Mouse (Mus musculus): ENCODE data around the gene Robo1. TPM values are rescaled to one million over a fixed set of nuclear protein-coding genes. Genes with fewer than 3 reads are reported as not detected.

The Robo1 gene
- total RNA-seq, 2 experiments from 2014 or later, result 130 to 134 TPM

DNA sequence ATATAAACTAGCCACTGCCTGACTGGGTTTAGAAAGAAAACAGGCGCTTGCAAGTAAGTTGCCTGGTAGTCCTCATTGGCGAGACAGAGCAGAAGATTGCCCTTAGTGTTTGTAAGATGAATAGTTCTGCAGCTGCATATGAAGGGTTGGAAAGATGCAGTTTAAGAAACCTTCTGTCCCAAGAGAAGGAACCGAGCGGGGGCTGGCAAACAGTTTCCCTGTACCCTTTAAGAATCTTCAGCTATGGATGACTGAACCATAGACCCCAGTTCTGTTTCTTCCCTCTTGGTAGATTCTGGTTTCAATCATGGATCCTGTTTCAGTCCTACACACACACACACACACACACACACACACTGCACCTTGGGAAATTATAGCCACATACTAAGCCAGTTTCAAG, 356.7 kb downstream of the Robo1 start:
- DNase-seq, result no peak
- intact Hi-C loops (cut with DNase I), result loop anchor here (5.0 to 10.0 kb wide), 3 partner anchors 292 to 312 kb away; no protein-coding TSS in a partner anchor

DNA sequence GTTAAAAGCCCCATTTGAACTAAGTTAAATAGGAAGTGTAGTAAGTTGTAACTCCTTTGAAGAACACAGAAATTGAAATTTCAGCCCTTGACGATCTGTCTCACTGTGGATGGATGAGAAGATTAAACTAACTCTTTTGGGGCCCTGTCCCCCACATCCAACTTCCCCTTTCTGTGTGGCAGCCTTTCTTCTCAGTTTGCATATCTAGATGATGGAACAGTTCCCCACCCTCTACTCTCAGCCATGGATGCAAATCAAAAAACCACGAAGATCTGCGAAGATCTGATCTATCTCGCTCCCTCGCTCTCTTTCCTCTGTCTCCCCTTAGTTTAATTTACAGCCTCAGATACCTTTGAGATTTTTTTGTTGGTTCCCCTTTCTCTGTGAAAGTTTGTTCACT, 357.3 kb downstream of the Robo1 start:
- intact Hi-C loops (cut with DNase I), result loop anchor here (5.0 to 10.0 kb wide), 2 partner anchors 292 to 311 kb away; no protein-coding TSS in a partner anchor
- DNase-seq, result no peak

DNA sequence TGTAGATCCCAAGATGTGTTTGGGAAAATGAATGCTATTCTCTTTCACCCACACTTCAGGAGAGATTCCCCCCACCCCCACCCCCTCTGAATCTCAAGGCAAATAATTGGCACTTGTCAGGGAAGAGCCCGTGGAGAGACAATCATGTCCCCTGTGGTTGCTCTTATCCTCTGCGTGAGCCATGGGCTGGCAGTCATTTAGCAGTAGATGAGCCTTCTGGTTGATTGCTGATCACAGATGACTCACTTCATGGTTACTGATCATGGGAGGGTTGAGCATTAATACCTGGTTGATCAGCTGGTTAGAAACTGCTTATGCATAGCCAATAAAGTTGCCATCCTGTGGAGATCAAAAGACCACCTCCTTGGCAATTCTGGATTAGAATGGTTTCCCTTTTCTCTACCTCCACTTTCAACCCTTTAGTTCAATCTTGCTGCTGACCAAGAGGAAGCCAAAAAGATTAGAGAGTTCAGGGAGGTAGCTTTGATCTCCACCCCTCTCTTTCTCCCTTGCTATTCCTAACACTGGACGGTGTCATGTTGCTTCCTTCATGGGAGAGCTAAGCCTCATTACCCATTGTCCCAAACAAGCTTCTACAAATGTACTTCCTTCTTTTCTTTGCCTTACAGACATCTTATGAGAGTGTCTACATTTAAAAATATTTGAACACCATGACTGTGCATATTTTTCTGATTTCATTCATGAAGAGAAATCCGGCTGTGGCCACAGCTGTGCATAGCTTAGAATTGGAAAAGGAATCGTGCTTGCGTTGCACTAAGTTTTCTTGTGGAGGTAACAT, 362.3 kb downstream of the Robo1 start:
- DNase-seq, result no peak
- intact Hi-C loops (cut with DNase I), result no loop called here

DNA sequence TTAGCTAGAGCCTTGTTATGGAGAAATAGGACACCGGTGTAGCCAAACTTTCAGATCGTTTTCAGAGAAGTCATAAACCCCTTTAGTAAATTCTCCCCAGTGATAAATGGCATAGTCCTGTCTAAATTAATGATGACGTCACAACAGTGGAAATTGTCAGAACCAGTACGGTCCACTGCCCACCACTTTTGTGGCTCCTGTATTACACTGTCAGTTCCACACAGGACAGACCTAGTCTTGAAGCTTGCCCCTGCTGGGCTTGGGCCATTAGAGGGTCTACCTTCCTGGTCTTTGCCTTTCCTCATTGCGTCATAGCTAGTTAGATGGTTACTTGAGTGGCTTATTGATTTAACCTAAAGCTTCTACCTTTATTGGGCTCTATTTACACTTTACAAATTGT, 369.1 kb downstream of the Robo1 start:
- no peak for DNase-seq
- intact Hi-C loops (cut with DNase I), result no loop called here

DNA sequence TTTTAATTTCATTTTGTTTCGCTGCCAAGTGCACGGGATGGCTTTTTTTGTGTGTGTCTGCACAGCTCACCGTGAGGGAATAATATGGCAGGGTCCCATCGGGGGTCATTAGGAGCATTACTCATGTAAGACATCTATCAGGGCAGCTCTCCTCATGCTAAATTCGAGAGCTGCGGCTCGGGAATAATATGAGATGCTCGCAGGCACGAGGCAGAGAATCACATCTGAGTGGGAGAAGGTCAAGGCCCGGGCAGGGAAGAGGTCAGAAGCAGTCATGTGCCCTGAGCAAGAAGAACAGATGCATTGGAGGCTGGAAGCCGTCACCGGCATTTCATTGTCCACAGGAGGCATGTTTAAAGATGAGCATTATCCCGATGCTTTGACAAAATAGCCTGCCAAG, 370.3 kb downstream of the Robo1 start:
- intact Hi-C loops (cut with DNase I), result no loop called here
- DNase-seq, result peak; percentile 15

DNA sequence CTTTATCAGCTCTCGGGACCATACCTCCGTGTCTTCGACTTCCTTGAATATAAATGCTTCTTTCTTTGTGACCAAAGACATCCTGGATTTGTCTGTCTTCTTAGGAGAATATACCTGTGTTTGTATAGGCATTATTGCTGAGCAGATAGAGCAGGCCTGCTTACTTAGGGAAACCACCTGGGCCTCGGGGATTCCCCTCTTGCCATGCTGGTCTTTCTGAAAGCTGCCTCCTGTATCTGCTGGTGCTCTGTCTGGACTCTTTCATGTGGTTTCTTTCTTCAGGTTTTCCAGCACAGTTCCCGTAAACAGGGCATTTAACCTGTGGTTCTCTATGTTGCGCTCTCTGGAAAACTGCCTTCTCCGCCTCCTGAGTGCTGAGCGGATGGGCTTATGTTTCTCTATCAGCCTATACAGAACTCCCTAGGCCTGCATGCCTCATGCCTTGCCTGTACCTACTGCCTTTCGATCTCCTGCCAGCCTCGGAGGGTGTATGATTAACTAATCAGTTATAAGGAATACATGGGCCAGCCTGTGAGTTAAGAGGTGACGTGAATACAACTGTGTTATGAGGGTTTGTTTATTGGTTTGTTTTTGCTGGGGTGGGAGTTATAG, 370.9 kb downstream of the Robo1 start:
- intact Hi-C loops (cut with DNase I), result no loop called here

DNA sequence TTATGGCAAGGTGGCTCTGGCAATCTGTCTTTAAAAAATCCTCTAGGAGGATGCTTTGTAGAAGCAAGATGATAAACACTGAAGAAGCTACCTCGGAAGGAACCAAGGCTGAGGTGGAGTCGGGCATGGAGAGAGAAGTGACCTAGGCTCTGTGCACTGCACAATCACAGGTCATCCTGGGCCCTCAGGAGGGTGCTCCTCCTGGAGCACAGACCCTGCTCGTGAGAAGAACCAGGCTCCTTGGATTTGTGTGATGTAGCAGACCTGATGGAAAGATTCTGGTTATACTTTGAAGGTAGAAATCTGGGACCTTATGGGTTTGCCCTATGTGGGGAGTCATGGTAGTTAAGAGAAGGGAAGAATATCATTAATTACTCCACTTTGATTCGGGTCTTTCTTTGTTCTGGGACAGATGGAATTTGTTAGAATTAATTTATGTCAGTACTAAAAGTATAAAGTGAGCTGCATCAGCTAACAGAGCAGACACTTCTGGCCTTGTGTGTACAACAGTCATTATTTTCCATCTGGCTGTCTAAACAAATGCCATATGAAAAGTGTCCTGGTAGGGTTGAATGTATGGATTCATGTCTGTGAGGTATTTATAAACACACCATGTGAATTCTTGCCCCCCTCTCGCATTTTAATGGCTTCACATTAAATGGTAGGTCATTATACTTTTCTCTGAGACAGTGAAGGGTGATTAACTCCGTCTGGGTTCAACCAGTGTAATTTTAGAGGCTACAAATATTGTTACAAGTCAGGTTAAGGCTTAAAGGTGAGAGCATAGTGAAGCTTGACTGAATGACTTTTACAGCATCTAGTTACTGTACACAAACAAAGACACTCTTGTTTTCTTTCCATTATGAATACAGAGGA, 377.7 kb downstream of the Robo1 start:
- intact Hi-C loops (cut with DNase I), result no loop called here
- no peak for DNase-seq

More for the DNA sequence above, 370.9 kb downstream of the Robo1 start:
- DNase-seq, result no peak

DNA sequence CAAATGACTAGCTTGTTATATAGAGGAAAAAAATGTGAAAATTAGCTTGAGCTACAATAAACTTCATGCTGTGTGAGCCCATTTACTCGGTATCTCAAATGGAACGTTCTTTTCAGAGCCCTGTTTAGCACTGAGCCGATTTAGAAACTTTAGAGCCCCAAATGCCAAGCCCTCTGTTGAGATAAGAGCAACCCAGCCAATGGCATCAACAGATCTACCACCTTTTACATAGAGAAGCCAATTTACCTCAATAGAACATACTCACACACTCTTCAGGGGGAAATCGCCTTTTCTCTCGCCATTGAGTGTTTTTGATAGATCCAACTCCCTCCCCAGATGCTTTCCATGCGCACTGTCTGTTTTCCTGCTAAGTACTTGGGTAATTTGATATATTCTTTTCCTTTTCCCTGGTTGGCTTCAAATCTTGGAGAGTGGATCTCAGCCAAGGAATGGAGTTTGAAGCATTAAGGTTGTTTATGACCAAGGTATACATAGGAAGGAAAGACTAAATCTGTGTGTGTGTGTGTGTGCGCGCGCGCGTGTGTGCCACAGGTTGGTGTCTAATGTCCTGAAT, 378.5 kb downstream of the Robo1 start:
- intact Hi-C loops (cut with DNase I), result no loop called here

DNA sequence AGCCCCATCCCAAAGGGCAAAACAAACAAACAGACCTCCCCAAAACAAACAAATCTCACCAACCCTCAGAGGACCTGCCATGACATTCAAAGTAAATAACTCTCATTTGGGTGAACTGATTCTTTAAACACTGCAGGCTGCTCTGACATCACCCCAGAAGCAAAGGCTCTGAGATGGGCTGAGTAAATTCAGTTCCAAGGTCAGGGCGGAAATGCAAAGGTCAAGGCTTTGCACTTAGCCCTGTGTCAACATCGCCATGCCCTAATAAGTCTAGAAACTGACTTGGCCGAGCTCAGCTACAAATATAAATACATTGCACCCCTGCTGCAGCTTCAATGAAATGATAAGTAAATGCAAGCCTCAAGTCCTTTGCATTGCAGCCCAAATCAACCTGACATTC, 379.5 kb downstream of the Robo1 start:
- DNase-seq, result no peak
- intact Hi-C loops (cut with DNase I), result no loop called here

More for the DNA sequence above, 378.5 kb downstream of the Robo1 start:
- no peak for DNase-seq

DNA sequence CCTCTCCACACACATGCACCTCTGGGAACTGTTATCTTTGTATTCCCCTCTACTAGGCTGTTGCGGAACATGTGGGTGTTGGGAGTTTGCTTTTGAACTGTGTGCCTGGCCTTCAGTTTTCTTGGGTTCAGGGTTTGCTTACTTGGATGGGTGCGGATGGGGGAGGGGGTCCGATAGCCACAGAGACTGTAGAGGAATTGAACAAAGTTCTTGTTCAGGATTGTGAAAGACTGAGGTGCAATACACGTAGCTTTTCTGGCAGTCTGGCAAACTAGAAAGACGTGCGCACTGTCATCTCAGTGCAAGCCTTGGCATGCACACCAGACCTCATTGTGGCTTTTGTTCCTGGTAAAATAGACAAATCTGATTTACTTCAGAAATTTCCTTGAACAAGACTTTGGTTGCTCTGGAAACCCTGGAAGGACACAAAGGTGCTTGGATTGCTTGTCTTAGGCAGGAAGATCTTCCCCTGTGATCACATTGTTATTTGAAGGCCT, 380.1 kb downstream of the Robo1 start:
- intact Hi-C loops (cut with DNase I), result no loop called here
- no peak for DNase-seq

DNA sequence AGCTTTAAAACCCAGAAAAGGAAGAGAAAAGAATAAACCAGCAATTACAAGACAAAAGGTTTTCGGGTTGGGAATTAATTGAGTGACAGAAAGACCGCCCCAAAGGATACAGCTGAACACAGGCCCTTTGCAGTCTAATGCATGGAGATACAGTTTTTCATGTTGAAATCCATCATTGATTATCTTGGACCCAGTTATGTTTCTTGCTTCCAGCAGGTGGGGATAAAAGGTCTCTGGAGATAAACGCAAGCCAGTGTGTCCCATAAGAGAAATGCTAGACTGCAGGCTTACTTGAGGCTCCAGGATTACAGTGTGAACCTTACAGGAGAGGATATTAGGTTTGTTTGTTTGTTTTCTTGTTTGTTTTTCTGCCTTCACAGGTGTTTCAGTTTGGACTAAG, 383.8 kb downstream of the Robo1 start:
- no peak for DNase-seq
- intact Hi-C loops (cut with DNase I), result no loop called here

DNA sequence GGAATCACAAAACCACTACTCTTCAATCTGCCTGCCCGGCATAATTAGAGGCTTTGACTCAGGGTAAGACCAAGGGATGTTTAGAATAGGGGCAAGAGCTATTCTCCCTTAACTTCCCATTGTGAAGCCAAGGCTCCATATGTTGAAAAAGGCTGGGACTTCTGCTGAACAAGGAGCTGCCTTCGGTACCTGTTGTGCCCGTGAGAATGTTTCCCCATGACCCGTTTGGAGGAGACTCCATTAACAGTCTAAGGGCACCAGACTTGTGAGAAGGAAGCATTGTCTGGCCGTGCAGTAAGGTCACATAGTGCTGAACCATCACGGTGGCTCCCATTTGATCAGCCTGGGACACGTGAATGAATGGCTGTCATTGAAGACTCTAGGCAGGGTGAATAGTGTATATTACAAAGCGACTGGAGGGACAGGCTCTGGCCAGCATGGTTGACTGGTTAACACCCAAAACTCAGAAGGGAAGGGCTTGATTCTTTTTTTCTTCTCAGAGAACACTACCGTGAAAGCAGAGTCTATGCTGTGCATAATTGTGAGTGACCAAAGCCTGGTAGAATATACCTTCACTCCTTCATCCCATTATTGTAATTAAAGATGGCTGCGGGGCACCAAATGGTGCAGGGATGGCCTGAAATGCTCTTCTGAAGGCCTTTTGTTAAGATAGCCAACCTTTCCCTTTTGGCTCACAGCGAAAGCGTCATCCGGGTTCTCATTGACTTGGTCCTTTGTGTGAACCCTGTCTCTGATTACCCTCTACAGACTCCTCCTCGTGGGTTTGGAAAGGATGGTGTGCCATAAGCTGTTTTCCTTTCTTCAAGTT, 385.6 kb downstream of the Robo1 start:
- intact Hi-C loops (cut with DNase I), result no loop called here
- no peak for DNase-seq

DNA sequence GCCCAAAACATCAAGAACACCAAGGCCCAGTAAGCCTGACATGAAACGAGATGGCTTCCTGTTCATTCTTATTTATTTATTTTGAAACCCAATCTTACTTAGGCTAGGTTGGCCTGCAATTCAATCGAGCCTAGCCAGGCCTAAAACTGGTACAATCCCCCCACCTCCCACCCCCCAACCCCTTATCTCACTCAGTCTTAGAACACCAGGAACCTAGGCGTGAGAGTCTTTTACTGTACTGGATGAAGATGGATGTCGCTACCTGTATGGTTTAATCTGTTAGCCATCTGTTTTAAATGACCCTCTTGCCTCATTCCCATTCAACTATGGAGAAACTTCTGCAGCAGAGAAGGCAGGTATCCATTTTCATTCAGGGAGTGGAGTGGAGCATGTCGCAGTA, 386.7 kb downstream of the Robo1 start:
- intact Hi-C loops (cut with DNase I), result no loop called here
- DNase-seq, result no peak

DNA sequence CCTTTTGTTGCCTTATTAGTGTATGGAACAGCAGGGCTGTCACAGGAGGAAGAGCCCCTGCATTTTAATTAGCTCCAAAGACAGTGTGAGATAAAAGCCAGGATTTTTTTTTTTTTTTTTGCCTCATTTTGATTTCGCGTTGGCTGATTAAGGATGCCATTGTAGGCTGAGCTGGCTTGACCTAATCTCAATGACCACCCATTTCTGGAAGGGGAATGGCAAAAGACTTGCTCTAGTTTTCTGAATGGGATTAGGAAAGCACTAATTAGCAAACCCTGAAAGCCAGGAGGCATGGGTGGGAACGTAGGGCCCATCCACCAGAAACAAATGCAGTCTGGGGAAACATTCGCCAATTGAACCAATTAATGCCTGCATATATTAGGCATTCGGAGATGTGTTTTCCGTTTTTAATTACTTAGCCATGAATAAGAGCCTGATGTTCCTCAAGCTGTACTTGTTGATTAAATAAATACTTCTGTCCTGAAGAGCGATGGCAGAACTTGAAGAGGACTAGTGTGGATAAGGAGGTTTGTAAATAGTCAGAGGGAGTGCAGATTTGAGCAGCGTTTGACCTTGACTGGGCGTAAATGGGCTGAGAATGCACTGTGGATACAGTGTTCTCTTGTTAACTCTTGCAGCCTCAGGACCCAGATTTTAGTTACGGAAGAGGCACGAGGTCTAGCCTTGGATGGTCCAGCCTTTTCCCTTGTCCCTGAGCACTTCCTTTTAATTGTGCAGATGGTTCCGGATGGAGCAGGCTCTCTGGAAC, 391.3 kb downstream of the Robo1 start:
- intact Hi-C loops (cut with DNase I), result no loop called here
- DNase-seq, result no peak

DNA sequence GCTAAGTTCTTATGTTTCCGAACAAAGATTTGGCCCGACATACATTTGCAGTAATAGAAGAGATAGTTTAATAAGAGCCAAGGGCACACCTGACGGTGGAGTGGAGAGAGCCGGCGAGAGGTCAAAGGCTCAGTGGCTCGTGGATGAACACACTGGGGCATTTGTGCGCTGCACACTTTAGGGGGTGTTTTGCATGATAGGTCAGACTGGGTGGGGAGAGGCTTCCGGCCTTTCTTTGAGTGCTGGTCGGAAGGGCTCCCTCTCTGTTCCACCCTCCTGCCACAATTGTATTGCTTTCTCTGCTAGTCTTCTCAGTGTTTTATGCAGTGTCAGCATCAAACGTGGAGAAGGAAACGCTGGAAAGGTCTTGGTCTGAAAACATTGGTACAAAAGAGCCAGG, 392.2 kb downstream of the Robo1 start:
- intact Hi-C loops (cut with DNase I), result no loop called here
- no peak for DNase-seq

DNA sequence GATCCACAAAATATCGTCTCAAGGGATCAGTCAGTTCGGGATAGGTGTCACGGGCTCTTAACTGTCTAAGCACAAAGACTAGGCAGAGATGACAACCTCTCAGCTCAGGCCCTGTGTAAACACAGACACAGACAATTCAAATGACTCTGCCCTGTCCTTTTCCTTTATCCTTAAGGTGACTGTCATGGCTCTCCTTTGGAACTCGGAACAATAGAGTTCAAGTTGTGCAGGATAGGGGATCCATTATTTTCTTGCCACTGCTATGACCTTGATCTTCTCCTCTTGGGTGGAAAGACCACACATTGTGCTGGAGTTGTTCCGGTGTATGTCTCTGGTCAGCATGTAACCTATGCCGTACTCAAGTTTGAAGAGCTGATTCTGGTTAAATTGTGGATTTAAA, 395.4 kb downstream of the Robo1 start:
- intact Hi-C loops (cut with DNase I), result no loop called here

DNA sequence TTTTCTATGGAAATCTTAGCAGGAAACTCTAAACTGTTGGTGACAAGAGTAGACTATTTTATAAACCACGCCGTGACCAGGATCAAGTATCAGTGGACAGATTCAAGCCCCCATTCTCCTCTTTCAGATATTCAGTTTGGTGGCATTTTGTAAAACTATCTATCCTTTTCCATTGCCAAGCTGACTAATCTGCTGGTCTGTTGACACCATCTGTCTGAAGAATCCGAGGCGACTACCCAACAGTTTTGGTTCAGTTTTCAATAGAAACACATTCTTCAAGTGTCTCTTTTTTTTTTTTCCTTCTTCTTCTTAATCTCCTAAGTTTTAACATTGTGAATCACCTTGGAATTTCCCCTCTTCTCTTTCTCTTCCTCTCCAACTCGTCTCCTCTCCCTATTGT, 397.7 kb downstream of the Robo1 start:
- intact Hi-C loops (cut with DNase I), result no loop called here

More for the DNA sequence above, 395.4 kb downstream of the Robo1 start:
- DNase-seq, result no peak

DNA sequence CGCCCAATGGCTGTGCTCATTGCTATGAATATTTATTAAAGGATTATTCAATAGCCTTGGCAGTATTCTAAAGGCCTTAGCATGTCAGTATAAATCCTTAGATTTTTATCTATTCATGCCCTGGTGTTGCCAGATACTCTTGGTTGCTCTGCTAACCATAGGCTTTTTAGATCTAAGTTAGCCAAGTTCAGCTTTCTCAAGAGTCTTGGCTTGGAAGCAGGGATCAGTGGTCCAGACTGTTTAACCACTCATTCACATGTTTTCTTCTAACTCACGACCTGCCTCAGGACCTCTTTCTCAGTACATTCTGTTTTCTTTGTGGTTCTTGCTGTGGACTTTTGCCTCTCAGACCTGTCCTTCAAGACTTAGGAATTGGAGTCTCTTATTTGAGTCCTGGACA, 400.4 kb downstream of the Robo1 start:
- no peak for DNase-seq
- intact Hi-C loops (cut with DNase I), result no loop called here

More for the DNA sequence above, 397.7 kb downstream of the Robo1 start:
- no peak for DNase-seq

DNA sequence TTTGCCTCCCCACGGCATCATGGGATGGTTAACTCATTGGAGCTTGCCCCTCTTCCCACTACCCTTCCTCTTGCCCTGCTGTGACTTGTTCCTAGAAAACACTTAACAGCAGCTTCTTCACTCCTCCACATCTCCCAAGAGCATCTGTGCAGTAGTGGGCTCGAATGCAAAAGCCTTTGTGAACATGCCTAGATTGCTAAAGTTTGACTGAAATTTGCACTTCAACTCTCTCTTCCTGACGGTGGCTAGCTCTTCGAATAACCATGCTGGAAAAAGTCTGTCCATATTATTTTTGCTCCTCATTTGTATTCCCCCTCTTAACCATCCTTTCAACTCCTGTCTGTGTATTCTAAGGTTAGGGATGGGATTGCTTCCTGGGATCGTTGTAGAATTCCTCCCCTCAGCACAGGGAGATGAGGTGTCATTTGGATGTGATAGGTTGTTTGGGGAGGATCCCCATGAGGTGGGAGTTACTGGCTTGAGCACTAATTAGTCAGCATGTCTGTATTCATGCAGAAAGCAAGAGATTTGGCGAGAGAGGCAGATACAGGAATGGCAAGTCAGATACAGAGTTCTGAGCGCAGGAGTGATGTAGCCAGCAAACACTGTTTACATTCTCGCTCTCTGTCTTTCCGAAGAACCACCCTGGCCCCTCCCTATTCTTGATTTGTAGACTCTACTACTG, 409.2 kb downstream of the Robo1 start:
- intact Hi-C loops (cut with DNase I), result no loop called here
- DNase-seq, result no peak

Measured in left cerebral cortex, postnatal 4 days (tissue).